Mouse (Mus musculus) splenic B cell, adult 2 months (primary cell): ENCODE measurements around the gene Rab14.
A peak's percentile ranks its signal among the peaks of the same experiment; 100 is the strongest.

ENCODE experiments used
- DNase-seq: peaks from one replicate; pipeline ENCODE4 v3.0.0-alpha.2; 2011; ENCODE audit warnings: low read depth, low spot score
- H3K27me3 ChIP-seq: 2 replicates; pipeline ENCODE4 v1.6.1; 2012; ENCODE audit warnings: mild to moderate bottlenecking, low read length, moderate library complexity, mixed read lengths; ENCODE audit not compliant: control insufficient read depth, poor library complexity, insufficient read depth, severe bottlenecking
- H3K36me3 ChIP-seq: 2 replicates; pipeline ENCODE4 v1.6.1; 2012; ENCODE audit warnings: mild to moderate bottlenecking, low read length, moderate library complexity, mixed read lengths; ENCODE audit not compliant: control insufficient read depth, poor library complexity, insufficient read depth, severe bottlenecking

Gene Rab14

DNA sequence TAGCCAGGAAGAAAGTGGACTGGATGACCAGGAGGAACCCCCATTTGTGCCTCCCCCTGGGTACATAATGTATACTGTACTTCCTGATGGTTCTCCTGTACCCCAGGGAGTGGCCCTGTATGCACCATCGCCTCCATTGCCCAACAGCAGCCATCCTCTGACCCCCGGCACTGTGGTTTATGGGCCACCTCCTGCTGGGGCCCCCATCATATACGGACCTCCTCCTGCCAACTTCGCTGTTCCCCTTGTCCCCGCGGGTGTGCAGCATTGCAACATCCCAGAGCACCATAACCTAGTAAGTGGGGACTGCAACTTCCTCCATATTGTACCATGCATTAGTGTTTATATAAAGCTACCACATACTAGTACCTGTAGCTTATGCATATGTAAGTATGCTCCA, 47.7 kb downstream of the Rab14 start:
- DNase-seq, result no peak
- H3K27me3 ChIP-seq, result no peaks in the 10 kb centered on the region
- H3K36me3 ChIP-seq, result peaks cover 30% of the 10 kb centered on the region

GRCm38 (mm10) chr2:35151303-35151882, 49.5 kb downstream of the Rab14 start:
- DNase-seq, result no peak
- Histone ChIP-seq H3K36me3 (peaks cover 25% of the 10 kb centered on the region), H3K27me3 (no peaks in the 10 kb centered on the region)

DNA sequence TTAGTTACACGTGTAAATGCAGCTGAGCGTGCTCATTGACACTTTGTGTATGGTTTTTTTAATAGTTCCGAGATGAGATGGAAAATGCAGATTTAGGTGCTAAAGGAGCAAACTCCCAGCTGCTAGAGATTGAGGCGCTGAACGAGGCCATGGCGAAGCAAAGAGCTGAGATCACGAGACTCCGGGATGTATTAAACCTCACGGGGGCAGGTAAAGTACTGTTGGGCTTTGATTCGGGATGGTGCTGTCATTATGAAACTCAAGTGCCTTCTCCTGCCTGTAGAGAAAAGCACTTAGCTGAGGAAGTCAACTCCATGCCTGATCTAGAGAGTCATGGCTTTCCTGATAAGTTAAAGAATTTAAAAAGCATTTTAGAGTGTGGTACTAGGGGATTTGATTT, 52.1 kb downstream of the Rab14 start:
- Histone ChIP-seq H3K36me3 (peaks cover 24% of the 10 kb centered on the region), H3K27me3 (no peaks in the 10 kb centered on the region)
- DNase-seq, result no peak

GRCm38 (mm10) chr2:35141673-35142072, 59.2 kb downstream of the Rab14 start:
- Histone ChIP-seq H3K36me3 (peaks cover 26% of the 10 kb centered on the region), H3K27me3 (no peaks in the 10 kb centered on the region)
- no peak for DNase-seq

GRCm38 (mm10) chr2:35138576-35138975, 62.3 kb downstream of the Rab14 start:
- Histone ChIP-seq H3K36me3 (peaks cover 23% of the 10 kb centered on the region), H3K27me3 (no peaks in the 10 kb centered on the region)
- DNase-seq, result no peak

DNA sequence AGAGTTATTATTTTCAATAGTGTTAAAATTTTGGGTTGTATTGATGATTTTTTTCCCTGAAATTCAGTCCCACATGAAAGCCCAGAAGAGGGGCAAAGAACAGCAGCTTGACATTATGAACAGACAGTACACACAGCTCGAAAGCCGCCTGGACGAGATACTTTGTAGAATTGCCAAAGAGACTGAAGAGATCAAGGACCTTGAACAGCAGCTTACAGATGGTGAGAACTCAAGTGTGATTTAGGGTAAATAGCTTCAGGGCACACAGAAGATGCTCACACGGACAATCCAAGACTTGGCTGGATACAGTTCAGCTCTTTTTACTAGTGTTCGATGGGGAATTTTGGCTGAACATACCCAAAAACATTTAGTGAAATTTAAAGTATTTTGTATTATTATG, 67.0 kb downstream of the Rab14 start:
- H3K27me3 ChIP-seq, result no peaks in the 10 kb centered on the region
- H3K36me3 ChIP-seq, result peaks cover 7% of the 10 kb centered on the region
- no peak for DNase-seq

GRCm38 (mm10) chr2:35132662-35133055, 68.3 kb downstream of the Rab14 start:
- peak; percentile 9 for DNase-seq

GRCm38 (mm10) chr2:35131991-35132661, 68.8 kb downstream of the Rab14 start:
- Histone ChIP-seq H3K36me3 (peaks cover 9% of the 10 kb centered on the region; the same call in 1 of the 2 replicates), H3K27me3 (no peaks in the 10 kb centered on the region)
- DNase-seq, result peak; percentile 95

More at GRCm38 (mm10) chr2:35132662-35133055, 68.3 kb downstream of the Rab14 start:
- H3K27me3 ChIP-seq, result no peaks in the 10 kb centered on the region
- H3K36me3 ChIP-seq, result peaks cover 6% of the 10 kb centered on the region; the same call in 1 of the 2 replicates

DNA sequence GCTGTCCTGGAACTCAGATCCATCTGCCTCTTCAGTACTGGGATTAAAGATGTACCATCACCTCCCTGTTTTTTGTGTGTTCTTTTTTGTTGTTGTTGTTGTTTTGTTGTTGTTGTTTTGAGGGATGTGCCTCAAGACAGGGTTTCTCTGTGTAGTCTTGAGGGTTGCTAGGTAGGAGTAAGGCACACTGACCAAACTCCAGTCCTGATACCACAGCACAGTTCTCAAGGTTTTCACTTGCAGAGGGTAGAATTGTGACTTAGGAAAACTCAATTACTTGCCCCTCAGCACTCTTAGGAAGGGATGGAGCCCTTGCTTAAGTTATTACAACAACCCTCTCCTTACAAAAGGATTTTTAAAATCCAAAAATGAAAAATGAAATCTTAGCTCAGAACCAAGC, 69.4 kb downstream of the Rab14 start:
- Histone ChIP-seq H3K36me3 (peaks cover 9% of the 10 kb centered on the region; the same call in 1 of the 2 replicates), H3K27me3 (no peaks in the 10 kb centered on the region)
- no peak for DNase-seq
